ENCODE assay signal across 8 mouse cellular contexts in the genomic region with DNA sequence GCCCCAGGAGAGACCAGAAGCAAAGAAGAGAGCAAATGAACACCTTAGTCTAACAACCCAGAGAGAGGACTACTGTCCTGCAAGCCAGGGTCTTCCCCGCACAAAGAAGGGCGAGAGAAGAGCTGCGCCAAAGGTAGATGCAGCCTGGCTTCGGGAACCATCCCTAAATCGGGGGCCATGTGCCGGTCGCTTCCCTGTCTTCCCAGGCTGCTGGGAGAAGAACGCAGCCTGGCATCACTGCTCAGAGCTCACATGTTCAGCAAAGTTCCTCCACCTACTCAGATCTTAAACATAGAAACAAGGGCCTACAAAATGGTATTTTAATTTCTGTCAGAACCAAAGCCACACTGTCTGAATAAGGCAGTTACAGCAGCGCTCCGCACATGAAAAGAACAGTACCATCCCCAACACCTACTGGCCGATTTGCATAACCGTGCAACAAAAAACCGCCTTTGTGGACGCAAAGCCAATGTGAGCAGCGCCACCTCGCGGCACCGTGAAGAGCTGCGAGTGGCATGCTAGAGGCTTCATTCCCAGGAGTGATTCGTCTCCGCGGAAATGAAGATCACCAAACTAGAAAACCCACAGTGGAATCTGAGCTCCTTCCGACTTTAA.
DNase-seq lines count a peak whose midpoint lies in the region; ATAC-seq and TF ChIP-seq lines count a peak whose summit lies in the region.

No protein-coding gene starts in this region.

- no peaks in the 10 kb centered on the region for H3K9me3 ChIP-seq in ES-Bruce4 (replicated peaks; ENCODE audit: control insufficient read depth, insufficient read depth, low read length, poor library complexity, severe bottlenecking)
- H3K9me3 ChIP-seq in forebrain, embryonic 13.5 days (replicated peaks): no peaks in the 10 kb centered on the region
- no peaks in the 10 kb centered on the region for H3K9me3 ChIP-seq in liver, postnatal 0 days (ENCODE audit: low read length)

- 10% methylated on average over 23 of the region's 23 CpGs for WGBS in forebrain, embryonic 13.5 days
- 19% methylated on average over 23 of the region's 23 CpGs for whole genome bisulfite sequencing in liver, postnatal 0 days (ENCODE audit: insufficient replicate concordance)

- peak; percentile 81 for ATAC-seq in forebrain, embryonic 13.5 days
- ATAC-seq in liver, postnatal 0 days: peak; percentile 70
- ATAC-seq in neutrophil, adult 5-6 weeks (ENCODE audit: extremely low read depth, insufficient number of reproducible peaks, low FRiP score, poor library complexity, severe bottlenecking): peak; percentile 73

- TF ChIP-seq EP300 in ES-Bruce4 (IDR thresholded peaks at IDR 0.05; ENCODE audit: insufficient read depth, low read depth, low read length): peak; percentile 59; the same call in 1 of the 2 replicates
- no peak for TF ChIP-seq EP300 in liver, postnatal 0 days (IDR thresholded peaks at IDR 0.05; ENCODE audit: low read depth)

- no peak for TF ChIP-seq POLR2A in ES-Bruce4 (IDR thresholded peaks at IDR 0.05; ENCODE audit: insufficient read depth, low read length)

- peaks cover 2% of the 10 kb centered on the region for H3K4me1 ChIP-seq in ES-Bruce4 (ENCODE audit: control insufficient read depth, insufficient read depth, low read length)
- H3K4me1 ChIP-seq in forebrain, embryonic 13.5 days: peaks cover 21% of the 10 kb centered on the region
- H3K4me1 ChIP-seq in liver, postnatal 0 days (ENCODE audit: insufficient read depth): peaks cover 4% of the 10 kb centered on the region

- DNase-seq in c-Kit-positive CD71-positive TER-119-positive erythroid progenitor cells, embryonic 14.5 days (ENCODE audit: low spot score): peak; percentile 63
- DNase-seq in heart, postnatal 14 days: peak; percentile 87 to 92
- DNase-seq in layer of hippocampus, adult 11-12 months (ENCODE audit: low spot score): peak; percentile 84
- peak; percentile 86 for DNase-seq in liver, postnatal 0 days
- peak; percentile 82 for DNase-seq in testis, postnatal 14 days (ENCODE audit: low spot score)

- no peaks in the 10 kb centered on the region for H3K36me3 ChIP-seq in ES-Bruce4 (ENCODE audit: control insufficient read depth, insufficient read depth, low read length, poor library complexity, severe bottlenecking)
- H3K36me3 ChIP-seq in forebrain, embryonic 13.5 days (ENCODE audit: poor library complexity, severe bottlenecking): peaks cover 10% of the 10 kb centered on the region; the same call in 1 of the 2 replicates
- H3K36me3 ChIP-seq in liver, postnatal 0 days (replicated peaks; ENCODE audit: insufficient read depth, low read length): 0 out of 2 replicates have a peak, but pooled peaks cover 4% of the 10 kb centered on the region

- H3K9ac ChIP-seq in ES-Bruce4 (ENCODE audit: low read depth, poor library complexity, severe bottlenecking): no peak overlapping the region
- peak overlapping the region; percentile 59 for H3K9ac ChIP-seq in forebrain, embryonic 13.5 days
- H3K9ac ChIP-seq in liver, postnatal 0 days (replicated peaks): peak overlapping the region; percentile 48; the same call in 1 of the 2 replicates

- no peak overlapping the region for H3K27ac ChIP-seq in ES-Bruce4 (ENCODE audit: insufficient read depth, low read length)
- no peak overlapping the region; the same call in 1 of the 2 replicates for H3K27ac ChIP-seq in forebrain, embryonic 13.5 days
- H3K27ac ChIP-seq in liver, postnatal 0 days (ENCODE audit: low read depth): no peak overlapping the region

- H3K4me3 ChIP-seq in ES-Bruce4 (ENCODE audit: low read depth, low read length): no peak overlapping the region
- H3K4me3 ChIP-seq in forebrain, embryonic 13.5 days: peak overlapping the region; percentile 16
- peak overlapping the region; percentile 17; the same call in 1 of the 2 replicates for H3K4me3 ChIP-seq in liver, postnatal 0 days (ENCODE audit: low read depth, low read length)

- peak overlapping the region; percentile 53 for H3K4me2 ChIP-seq in forebrain, embryonic 13.5 days
- peak overlapping the region; percentile 66 for H3K4me2 ChIP-seq in liver, postnatal 0 days (ENCODE audit: low read depth, low read length)

- TF ChIP-seq CTCF in ES-Bruce4 (IDR thresholded peaks at IDR 0.05; ENCODE audit: low read depth, low read length): peak; percentile 99
- TF ChIP-seq CTCF in liver, postnatal 0 days (IDR thresholded peaks at IDR 0.05; ENCODE audit: low read depth): peak; percentile 99

- intact Hi-C loops in heart, postnatal 14 days (cut with DNase I): loop anchor here (2.0 to 5.0 kb wide), 2 partner anchors 75 to 294 kb away; a partner anchor contains a TSS

- no peaks in the 10 kb centered on the region for H3K27me3 ChIP-seq in ES-Bruce4 (ENCODE audit: control insufficient read depth, insufficient read depth, low read length, poor library complexity, severe bottlenecking)
- H3K27me3 ChIP-seq in forebrain, embryonic 13.5 days: no peaks in the 10 kb centered on the region
- H3K27me3 ChIP-seq in liver, postnatal 0 days (ENCODE audit: insufficient read depth, low read length): no peaks in the 10 kb centered on the region
